Mouse (Mus musculus) kidney, postnatal 14 days (tissue): ENCODE data around the gene Hdgfl3.

Experiments
- DNase-seq: peaks from one replicate; pipeline ENCODE4 v3.0.0; 2022; ENCODE audit warnings: mixed read lengths

Hdgfl3 gene

DNA sequence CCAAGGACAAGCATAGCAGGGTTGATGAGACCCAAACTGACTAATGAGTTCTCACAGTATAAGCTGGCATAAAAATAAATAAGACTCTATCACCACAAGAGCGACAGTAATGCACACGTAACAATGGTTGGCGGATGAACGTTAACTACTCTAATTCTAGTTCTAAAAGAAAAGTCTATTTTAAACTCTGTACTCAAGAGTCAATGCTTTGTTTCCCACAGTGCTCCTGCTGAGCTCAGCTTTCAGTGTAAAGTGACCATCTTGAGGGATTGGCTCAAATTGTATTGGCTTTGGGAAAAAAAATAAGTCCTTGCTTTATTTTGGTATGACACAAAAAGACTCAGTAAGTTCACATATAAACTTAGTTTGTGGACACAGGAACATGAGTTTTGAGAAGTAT lies 49.1 kb downstream of the Hdgfl3 start:
- DNase-seq, result no peak

DNA sequence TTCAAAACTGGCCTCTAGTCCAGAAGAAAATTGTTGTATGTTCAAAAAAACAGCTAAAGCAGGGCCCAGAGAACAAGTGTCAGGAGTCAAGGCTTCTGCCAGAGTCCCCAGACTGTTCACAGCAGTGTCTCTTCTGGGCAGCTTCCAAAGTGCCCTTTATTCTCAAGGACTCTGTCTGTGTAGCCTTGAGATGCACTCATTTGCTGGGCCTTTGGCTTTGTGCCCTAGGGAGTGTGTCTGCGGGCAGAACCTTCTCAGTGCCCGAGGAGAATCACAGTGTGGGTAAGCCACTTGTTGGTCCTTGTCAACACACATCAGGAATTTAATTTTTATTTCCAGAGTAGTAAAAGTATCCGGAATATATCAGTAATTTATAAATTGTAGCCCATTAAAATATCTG lies 52.7 kb downstream of the Hdgfl3 start:
- DNase-seq, result no peak

DNA sequence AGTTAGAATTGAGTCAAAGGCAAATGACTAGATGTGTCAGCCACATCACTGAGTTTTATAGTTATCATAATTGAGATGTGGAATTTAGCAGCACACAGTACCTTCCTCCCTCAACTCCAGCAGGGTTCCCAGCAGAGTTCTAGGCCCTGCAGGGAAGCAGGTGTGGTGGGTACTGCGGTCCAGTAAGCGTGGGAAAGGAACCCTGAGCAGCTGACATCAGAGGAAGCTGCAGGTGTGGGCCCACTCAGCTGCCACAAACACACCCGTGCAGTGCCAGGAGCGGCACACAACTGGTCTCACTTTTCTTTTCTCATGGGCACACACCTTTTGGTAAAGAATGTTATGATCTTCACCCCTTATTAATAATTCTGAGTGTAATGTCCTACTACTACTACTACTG lies 53.5 kb downstream of the Hdgfl3 start:
- DNase-seq, result no peak

DNA sequence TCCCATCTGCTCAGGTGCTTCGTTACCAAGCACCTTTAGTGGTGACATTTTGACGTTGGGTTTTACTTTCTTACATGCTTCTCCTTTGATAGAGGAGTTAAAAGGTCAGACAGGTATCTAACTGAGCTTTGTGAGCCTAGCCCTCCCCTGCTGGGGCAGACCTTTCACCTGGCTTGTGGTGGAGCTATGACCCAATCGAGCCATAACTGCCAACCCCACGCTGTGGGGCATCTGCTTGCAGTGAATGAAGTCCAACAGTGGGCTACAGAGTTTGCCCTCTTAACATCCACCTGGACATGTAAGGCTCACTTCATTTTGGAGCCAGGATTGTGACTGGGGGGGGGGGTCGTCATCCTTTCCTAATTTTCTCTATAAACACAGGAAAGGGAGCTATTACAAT lies 54.0 kb downstream of the Hdgfl3 start:
- no peak for DNase-seq

- no peak for DNase-seq
Measured at GRCm38 (mm10) chr7:81875372-81875771, 58.9 kb downstream of the Hdgfl3 start.

GRCm38 (mm10) chr7:81874636-81875035 lies 59.6 kb downstream of the Hdgfl3 start:
- DNase-seq, result peak; percentile 67

- DNase-seq, result no peak
Measured at GRCm38 (mm10) chr7:81873807-81874206, 60.5 kb downstream of the Hdgfl3 start.

GRCm38 (mm10) chr7:81872493-81873013 lies 61.7 kb downstream of the Hdgfl3 start:
- DNase-seq, result no peak

DNA sequence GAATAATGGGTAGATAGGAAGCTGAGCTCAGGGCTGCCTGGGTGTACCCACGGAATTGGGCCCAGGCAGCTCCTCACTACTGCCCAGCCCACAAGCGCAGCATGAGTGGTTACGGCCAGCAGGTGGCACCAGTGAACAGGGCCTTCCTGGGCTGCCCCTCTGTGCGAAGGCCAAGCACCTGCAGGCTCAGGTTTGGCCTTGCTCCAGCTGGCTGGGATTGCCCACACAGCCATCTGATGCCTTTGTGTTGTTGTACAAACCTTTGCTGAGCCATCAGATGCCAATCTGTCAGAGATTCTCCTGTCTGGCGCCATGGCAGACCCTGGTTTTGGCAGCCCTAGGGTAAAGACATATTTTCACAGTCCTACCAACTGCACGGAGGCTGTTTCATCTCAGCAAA lies 66.1 kb downstream of the Hdgfl3 start:
- DNase-seq, result peak; percentile 87

GRCm38 (mm10) chr7:81867231-81867930 lies 66.9 kb downstream of the Hdgfl3 start:
- DNase-seq, result no peak

- no peak for DNase-seq
Measured at GRCm38 (mm10) chr7:81865937-81866336, 68.3 kb downstream of the Hdgfl3 start.

DNA sequence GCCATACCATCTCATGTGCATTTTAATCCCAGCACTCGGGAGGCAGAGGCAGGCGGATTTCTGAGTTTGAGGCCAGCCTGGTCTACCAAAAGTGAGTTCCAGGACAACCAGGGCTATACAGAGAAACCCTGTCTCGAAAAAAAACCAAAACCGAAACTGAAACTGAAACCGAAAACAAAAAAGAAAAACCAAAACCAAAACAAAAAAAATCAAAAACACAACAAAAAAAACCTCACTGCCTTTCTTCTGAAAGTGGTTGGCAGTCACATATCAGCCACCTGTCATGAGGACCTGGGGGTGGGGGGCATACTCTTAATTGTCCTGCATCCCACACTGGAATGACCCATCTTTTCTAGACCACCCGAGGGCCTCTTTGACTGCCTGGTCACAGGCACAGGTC lies 69.7 kb downstream of the Hdgfl3 start:
- no peak for DNase-seq

GRCm38 (mm10) chr7:81862587-81863583 lies 71.4 kb downstream of the Hdgfl3 start:
- peak; percentile 44 for DNase-seq

DNA sequence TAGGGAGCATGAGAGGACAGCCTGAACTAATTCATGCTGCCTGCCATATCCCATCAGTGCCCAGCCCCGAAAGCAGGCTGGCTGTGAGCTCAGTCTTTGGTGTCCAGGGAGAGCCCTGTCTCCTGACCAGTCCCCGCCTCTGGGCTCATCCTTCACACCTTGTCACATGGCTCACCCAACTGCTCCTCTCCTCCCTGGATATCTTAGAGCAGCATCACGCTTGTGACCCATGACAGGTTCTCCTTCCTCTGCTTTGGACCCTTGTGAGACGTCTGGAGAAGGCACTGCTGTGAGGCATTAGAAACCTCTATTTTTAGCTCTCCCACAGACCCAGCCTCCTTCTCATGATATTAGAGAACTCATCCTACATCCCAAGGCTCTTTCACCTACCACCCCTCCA lies 72.4 kb downstream of the Hdgfl3 start:
- no peak for DNase-seq

GRCm38 (mm10) chr7:81861461-81861860 lies 72.8 kb downstream of the Hdgfl3 start:
- no peak for DNase-seq

DNA sequence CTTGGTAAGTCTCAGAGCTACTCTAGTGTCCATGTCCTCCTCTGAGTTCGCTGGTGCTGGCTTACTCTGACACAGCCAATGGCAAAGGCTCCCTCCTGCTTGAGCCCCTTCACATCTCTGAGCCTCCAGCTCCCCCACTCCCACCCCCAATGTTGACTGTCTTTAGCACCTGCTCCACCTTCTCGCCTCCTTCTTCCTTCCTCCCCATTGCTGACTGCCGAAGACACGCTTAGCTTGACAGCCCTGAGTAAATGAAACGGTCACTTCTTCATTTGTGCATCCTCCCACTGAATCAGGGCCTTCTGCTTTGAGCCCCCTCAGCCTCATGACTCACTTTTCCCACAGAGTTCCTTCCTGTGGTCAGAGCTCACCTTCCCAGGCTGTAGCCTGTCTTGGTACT lies 73.3 kb downstream of the Hdgfl3 start:
- no peak for DNase-seq

GRCm38 (mm10) chr7:81860071-81860470 lies 74.2 kb downstream of the Hdgfl3 start:
- no peak for DNase-seq

DNA sequence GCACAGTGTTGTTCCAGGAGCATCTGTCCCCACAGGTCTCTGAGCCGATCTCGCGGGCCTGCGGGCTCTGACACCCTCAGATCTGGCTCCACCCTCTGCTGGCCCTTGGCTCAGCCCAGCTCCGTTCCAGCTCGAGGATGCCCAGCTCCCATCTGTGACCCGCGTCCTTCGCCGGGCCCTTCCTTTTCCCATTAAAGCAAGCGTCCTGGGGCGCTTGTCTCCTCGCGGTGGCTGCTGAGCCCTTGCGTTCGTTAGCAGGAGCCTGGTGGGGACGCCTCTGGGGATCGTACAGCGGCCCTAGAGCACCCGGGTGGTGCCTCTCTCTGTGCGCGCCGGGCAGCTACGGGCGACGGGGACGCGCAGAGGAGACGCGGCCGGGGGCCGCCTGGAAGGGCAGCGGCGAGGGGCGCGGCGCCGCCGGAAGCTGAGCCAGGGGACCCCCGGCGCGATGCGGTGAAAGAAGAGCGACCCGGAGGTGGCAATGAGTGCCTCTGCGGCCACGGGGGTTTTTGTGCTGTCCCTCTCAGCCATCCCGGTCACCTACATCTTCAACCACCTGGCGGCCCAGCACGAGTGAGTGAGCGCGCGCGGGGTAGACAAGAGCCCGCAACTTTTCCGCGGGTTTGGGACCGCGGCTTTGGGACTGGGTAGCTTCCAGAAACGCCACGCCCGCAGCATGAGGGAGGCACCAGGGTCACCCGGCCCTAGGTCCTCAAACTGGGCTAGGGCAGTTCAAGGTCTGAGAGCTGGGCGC lies 75.1 kb downstream of the Hdgfl3 start, which contains the start of gene Tm6sf1:
Gene Tm6sf1, plus strand, starts transcription at position 34 of the 754 bp plus-strand sequence.
- DNase-seq, result peak; percentile 64

DNA sequence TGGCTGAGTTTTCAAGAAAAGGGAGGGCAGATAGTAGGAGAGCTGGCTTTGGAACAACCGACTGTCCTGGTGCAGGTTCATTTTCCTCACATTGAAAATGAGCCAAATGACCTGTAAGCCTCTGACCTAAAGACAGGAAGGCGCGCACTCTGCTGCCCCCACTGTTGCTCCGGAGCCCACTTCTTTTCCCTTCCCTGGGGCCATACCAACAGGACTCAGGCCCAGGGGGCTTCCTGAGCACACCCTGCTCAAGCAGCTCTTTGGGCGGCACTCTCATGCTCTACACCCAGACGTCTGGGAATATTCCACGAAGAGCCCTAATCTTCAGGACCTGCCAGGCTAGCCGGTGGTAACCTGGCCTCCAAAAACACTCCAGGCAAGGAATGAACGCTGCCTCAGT lies 76.0 kb downstream of the Hdgfl3 start:
- no peak for DNase-seq

DNA sequence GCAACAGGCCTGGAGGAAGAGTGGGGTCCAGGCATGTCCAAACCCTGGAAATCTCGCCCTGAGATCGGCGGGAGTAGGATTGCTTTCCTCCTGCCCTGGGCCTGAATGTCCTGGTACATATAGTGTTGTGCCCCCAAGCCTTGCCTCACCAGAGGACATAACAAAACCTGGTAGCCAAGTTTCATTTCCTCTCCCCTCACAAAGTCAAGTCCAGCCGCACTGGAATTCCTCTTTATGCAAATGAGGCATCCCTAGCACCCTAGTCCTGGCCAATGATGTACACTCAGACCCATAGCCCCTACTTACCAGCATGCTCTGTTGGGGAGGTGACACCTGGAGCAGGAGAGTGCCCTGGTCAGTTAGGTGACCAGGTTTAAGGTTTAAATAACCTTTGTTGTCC lies 78.1 kb downstream of the Hdgfl3 start:
- DNase-seq, result no peak

- DNase-seq, result no peak
Measured at GRCm38 (mm10) chr7:81855694-81856093, 78.6 kb downstream of the Hdgfl3 start, which contains the start of gene Gm10160. Gene Gm10160 (minus strand): TSS chr7:81855794.

- DNase-seq, result no peak
Measured at GRCm38 (mm10) chr7:81854568-81855307, 79.5 kb downstream of the Hdgfl3 start.
